Mouse (Mus musculus) MEL (cell line): ENCODE results near the gene Tmem100.

Experiments used
- POLR2A ChIP-seq, 2 experiments: IDR thresholded peaks; 2 replicates each; pipeline ENCODE4 v1.6.1; 2011 to 2012; ENCODE audit warnings: low read length in 2 of 2, mild to moderate bottlenecking in 2 of 2, control low read depth in 1 of 2, improper control_type of control experiment in 1 of 2, low read depth in 1 of 2, moderate library complexity in 1 of 2; ENCODE audit not compliant: control insufficient read depth in 1 of 2, insufficient read depth in 1 of 2, poor library complexity in 1 of 2
- SIN3A ChIP-seq: IDR thresholded peaks from 2 replicates; pipeline ENCODE4 v1.6.1; 2012; ENCODE audit warnings: low read length, improper control_type of control experiment, inconsistent platforms

GRCm38 (mm10) chr11:90013657-90014056 lies 16.5 kb upstream of the Tmem100 start:
- no peak for TF ChIP-seq POLR2A (IDR thresholded peaks at IDR 0.05; ENCODE audit: control insufficient read depth in 1 of 2, insufficient read depth in 1 of 2, low read depth in 1 of 2, low read length in 2 of 2, poor library complexity in 1 of 2)
- no peak for TF ChIP-seq SIN3A
